Mouse (Mus musculus): ENCODE data around the gene Hist1h4h.

GRCm38 (mm10) chr13:23575271-23575851, 44.5 kb downstream of the Hist1h4h start, which contains the start of gene Hist1h3d:
- TF ChIP-seq CTCF (IDR thresholded peaks at IDR 0.05; ENCODE audit: control insufficient read depth, insufficient read depth, low read length) = no peak
- no peak for TF ChIP-seq POLR2A (IDR thresholded peaks at IDR 0.05; ENCODE audit: borderline replicate concordance, control insufficient read depth, low read depth, low read length)
